Mouse (Mus musculus): ENCODE data around the gene Doc2a. TPM values are rescaled to one million over a fixed set of nuclear protein-coding genes. Genes with fewer than 3 reads are reported as not detected.

The Doc2a gene
- polyA plus RNA-seq, 1 experiment from 2014 or later: 8.5 TPM

GRCm38 (mm10) chr7:126808703-126809455 is 38.3 kb upstream of the Doc2a start:
- WGBS: under 1% methylated on average over 42 of the region's 43 CpGs
- Histone ChIP-seq H3K9ac (replicated peaks) (peak overlapping the region; percentile 87), H3K27me3 (no peaks in the 10 kb centered on the region), H3K4me2 (replicated peaks) (peak overlapping the region; percentile 87), H3K4me3 (replicated peaks) (peak overlapping the region; percentile 77), H3K27ac (peak overlapping the region; percentile 78), H3K36me3 (peaks cover 6% of the 10 kb centered on the region; the same call in 1 of the 2 replicates), H3K9me3 (no peaks in the 10 kb centered on the region), H3K4me1 (replicated peaks) (peaks cover 20% of the 10 kb centered on the region)
- peak; percentile 95 for ATAC-seq

GRCm38 (mm10) chr7:126809723-126810369 is 37.4 kb upstream of the Doc2a start:
- H3K4me1 ChIP-seq (replicated peaks): peaks cover 20% of the 10 kb centered on the region
- H3K9me3 ChIP-seq: no peaks in the 10 kb centered on the region
- no peak overlapping the region for H3K27ac ChIP-seq
- H3K36me3 ChIP-seq: 0 out of 2 replicates have a peak, but pooled peaks cover 3% of the 10 kb centered on the region
- whole genome bisulfite sequencing: 70% methylated on average over 5 of the region's 5 CpGs
- no peaks in the 10 kb centered on the region for H3K27me3 ChIP-seq
- H3K9ac ChIP-seq (replicated peaks): peak overlapping the region; percentile 87; the same call in 1 of the 2 replicates
- peak overlapping the region; percentile 77 for H3K4me3 ChIP-seq (replicated peaks)
- H3K4me2 ChIP-seq (replicated peaks): peak overlapping the region; percentile 87
- no peak for ATAC-seq

GRCm38 (mm10) chr7:126815726-126816222 is 31.4 kb upstream of the Doc2a start:
- WGBS: 54% methylated on average over 8 of the region's 8 CpGs
- no peak for ATAC-seq

GRCm38 (mm10) chr7:126816494-126816893 is 30.7 kb upstream of the Doc2a start:
- Histone ChIP-seq H3K9ac (replicated peaks) (no peak overlapping the region), H3K27ac (no peak overlapping the region), H3K36me3 (no peaks in the 10 kb centered on the region), H3K27me3 (no peaks in the 10 kb centered on the region), H3K4me3 (replicated peaks) (no peak overlapping the region), H3K9me3 (peaks cover 3% of the 10 kb centered on the region; the same call in 1 of the 2 replicates), H3K4me1 (replicated peaks) (no peaks in the 10 kb centered on the region), H3K4me2 (replicated peaks) (no peak overlapping the region)
- no peak for ATAC-seq
- 89% methylated on average over 8 of the region's 8 CpGs for WGBS

More at GRCm38 (mm10) chr7:126815726-126816222, 31.4 kb upstream of the Doc2a start:
- Histone ChIP-seq H3K4me2 (replicated peaks) (no peak overlapping the region), H3K9me3 (peaks cover 3% of the 10 kb centered on the region; the same call in 1 of the 2 replicates), H3K9ac (replicated peaks) (no peak overlapping the region), H3K27me3 (no peaks in the 10 kb centered on the region), H3K36me3 (no peaks in the 10 kb centered on the region), H3K4me3 (replicated peaks) (no peak overlapping the region), H3K4me1 (replicated peaks) (no peaks in the 10 kb centered on the region), H3K27ac (no peak overlapping the region)

- H3K4me2 ChIP-seq (replicated peaks): no peak overlapping the region
- peaks cover 7% of the 10 kb centered on the region for H3K4me1 ChIP-seq (replicated peaks)
- 93% methylated on average over 7 of the region's 7 CpGs for WGBS
These were observed 29.6 kb upstream of the Doc2a start for GRCm38 (mm10) chr7:126817595-126817994.

GRCm38 (mm10) chr7:126818818-126819217 is 28.4 kb upstream of the Doc2a start:
- Histone ChIP-seq H3K4me2 (replicated peaks) (no peak overlapping the region), H3K27ac (no peak overlapping the region), H3K36me3 (no peaks in the 10 kb centered on the region), H3K9me3 (peaks cover 3% of the 10 kb centered on the region; the same call in 1 of the 2 replicates), H3K4me1 (replicated peaks) (peaks cover 13% of the 10 kb centered on the region), H3K27me3 (no peaks in the 10 kb centered on the region), H3K4me3 (replicated peaks) (no peak overlapping the region), H3K9ac (replicated peaks) (no peak overlapping the region)
- 40% methylated on average over 1 of the region's 1 CpGs for WGBS
- ATAC-seq: no peak

More at GRCm38 (mm10) chr7:126817595-126817994, 29.6 kb upstream of the Doc2a start:
- H3K9ac ChIP-seq (replicated peaks): no peak overlapping the region
- ATAC-seq: no peak
- no peaks in the 10 kb centered on the region for H3K27me3 ChIP-seq
- H3K9me3 ChIP-seq: peaks cover 3% of the 10 kb centered on the region; the same call in 1 of the 2 replicates
- no peak overlapping the region for H3K4me3 ChIP-seq (replicated peaks)
- no peaks in the 10 kb centered on the region for H3K36me3 ChIP-seq
- no peak overlapping the region for H3K27ac ChIP-seq

GRCm38 (mm10) chr7:126821835-126822511 is 25.2 kb upstream of the Doc2a start:
- Histone ChIP-seq H3K4me2 (replicated peaks) (peak overlapping the region; percentile 54), H3K4me3 (replicated peaks) (peak overlapping the region; percentile 70), H3K27me3 (no peaks in the 10 kb centered on the region), H3K36me3 (peaks cover 6% of the 10 kb centered on the region; the same call in 1 of the 2 replicates), H3K4me1 (replicated peaks) (peaks cover 44% of the 10 kb centered on the region), H3K9ac (replicated peaks) (peak overlapping the region; percentile 87), H3K27ac (peak overlapping the region; percentile 93), H3K9me3 (peaks cover 3% of the 10 kb centered on the region; the same call in 1 of the 2 replicates)
- peak; percentile 24 for ATAC-seq
- WGBS: 21% methylated on average over 7 of the region's 7 CpGs

- peak overlapping the region; percentile 54 for H3K4me2 ChIP-seq (replicated peaks)
These were observed 24.5 kb upstream of the Doc2a start for GRCm38 (mm10) chr7:126822741-126823140.

GRCm38 (mm10) chr7:126823202-126823711 is 24.0 kb upstream of the Doc2a start:
- Histone ChIP-seq H3K4me3 (replicated peaks) (peak overlapping the region; percentile 70), H3K27ac (peak overlapping the region; percentile 93), H3K36me3 (peaks cover 15% of the 10 kb centered on the region; the same call in 1 of the 2 replicates), H3K9ac (replicated peaks) (peak overlapping the region; percentile 87), H3K4me2 (replicated peaks) (peak overlapping the region; percentile 54), H3K9me3 (peaks cover 3% of the 10 kb centered on the region; the same call in 1 of the 2 replicates), H3K4me1 (replicated peaks) (peaks cover 52% of the 10 kb centered on the region), H3K27me3 (no peaks in the 10 kb centered on the region)
- under 1% methylated on average over 19 of the region's 19 CpGs for WGBS
- peak; percentile 87 for ATAC-seq

More at GRCm38 (mm10) chr7:126822741-126823140, 24.5 kb upstream of the Doc2a start:
- WGBS: 10% methylated on average over 9 of the region's 9 CpGs
- Histone ChIP-seq H3K36me3 (peaks cover 13% of the 10 kb centered on the region; the same call in 1 of the 2 replicates), H3K4me3 (replicated peaks) (peak overlapping the region; percentile 70), H3K9ac (replicated peaks) (peak overlapping the region; percentile 87), H3K27ac (peak overlapping the region; percentile 93), H3K4me1 (replicated peaks) (peaks cover 51% of the 10 kb centered on the region), H3K9me3 (peaks cover 3% of the 10 kb centered on the region; the same call in 1 of the 2 replicates), H3K27me3 (no peaks in the 10 kb centered on the region)
- ATAC-seq: peak; percentile 31

- H3K4me1 ChIP-seq (replicated peaks): peaks cover 54% of the 10 kb centered on the region
These were observed 23.3 kb upstream of the Doc2a start for GRCm38 (mm10) chr7:126823940-126824339.

GRCm38 (mm10) chr7:126825403-126825802 is 21.8 kb upstream of the Doc2a start:
- H3K4me2 ChIP-seq (replicated peaks): peak overlapping the region; percentile 54
- no peak overlapping the region for H3K27ac ChIP-seq
- no peaks in the 10 kb centered on the region for H3K9me3 ChIP-seq
- 28% methylated on average over 8 of the region's 8 CpGs for WGBS
- peak overlapping the region; percentile 70 for H3K4me3 ChIP-seq (replicated peaks)
- H3K4me1 ChIP-seq (replicated peaks): peaks cover 65% of the 10 kb centered on the region
- peak overlapping the region; percentile 50 for H3K9ac ChIP-seq (replicated peaks)
- peaks cover 27% of the 10 kb centered on the region for H3K36me3 ChIP-seq
- ATAC-seq: no peak
- H3K27me3 ChIP-seq: no peaks in the 10 kb centered on the region

More at GRCm38 (mm10) chr7:126823940-126824339, 23.3 kb upstream of the Doc2a start:
- peak; percentile 16 for ATAC-seq
- Histone ChIP-seq H3K9me3 (peaks cover 2% of the 10 kb centered on the region; the same call in 1 of the 2 replicates), H3K27ac (peak overlapping the region; percentile 93), H3K36me3 (peaks cover 21% of the 10 kb centered on the region), H3K9ac (replicated peaks) (peak overlapping the region; percentile 87), H3K4me3 (replicated peaks) (peak overlapping the region; percentile 70), H3K27me3 (no peaks in the 10 kb centered on the region), H3K4me2 (replicated peaks) (peak overlapping the region; percentile 54)
- 4% methylated on average over 10 of the region's 10 CpGs for WGBS
